Mouse (Mus musculus) hindbrain, embryonic 11.5 days (tissue): Measurements from ENCODE around the gene 1700056E22Rik. TPM values are rescaled to one million over a fixed set of nuclear protein-coding genes. Genes with fewer than 3 reads are reported as not detected.

Experiments
- ATAC-seq: fragments of 200-750 bp; cut with Nextera tagmentation; 2 replicates; pipeline ENCODE4 v1.8.0; 2017; ENCODE audit warnings: mild to moderate bottlenecking, moderate TSS enrichment, moderate library complexity; ENCODE audit not compliant: low FRiP score
- DNase-seq: peaks from one replicate; pipeline ENCODE4 v3.0.0-alpha.2; 2015; ENCODE audit warnings: low spot score
- H3K27ac ChIP-seq: fragments of 300-500 bp; sonication (generic); 2 replicates; pipeline ENCODE4 v1.5.1; 2014; ENCODE audit warnings: mild to moderate bottlenecking, low read depth, low read length
- H3K27me3 ChIP-seq: fragments of 300-500 bp; sonication (generic); 2 replicates; pipeline ENCODE4 v1.6.1; 2014; ENCODE audit warnings: mild to moderate bottlenecking, low read length, moderate library complexity, mixed read lengths; ENCODE audit not compliant: control insufficient read depth, insufficient read depth
- H3K36me3 ChIP-seq: fragments of 300-500 bp; sonication (generic); 2 replicates; pipeline ENCODE4 v1.6.1; 2014; ENCODE audit warnings: mild to moderate bottlenecking, low read length, moderate library complexity, mixed read lengths; ENCODE audit not compliant: control insufficient read depth, insufficient read depth
- H3K4me1 ChIP-seq: fragments of 300-500 bp; sonication (generic); replicated peaks from 2 replicates; pipeline ENCODE4 v1.6.1; 2014; ENCODE audit warnings: low read length, mixed read lengths; ENCODE audit not compliant: control insufficient read depth, insufficient read depth
- H3K4me2 ChIP-seq: fragments of 300-500 bp; sonication (generic); replicated peaks from 2 replicates; pipeline ENCODE4 v1.6.1; 2014; ENCODE audit warnings: mild to moderate bottlenecking, low read depth, low read length
- H3K4me3 ChIP-seq: fragments of 300-500 bp; sonication (generic); 2 replicates; pipeline ENCODE4 v1.5.1; 2014; ENCODE audit warnings: low read depth, low read length
- H3K9ac ChIP-seq: fragments of 300-500 bp; sonication (generic); 2 replicates; pipeline ENCODE4 v1.6.1; 2014; ENCODE audit warnings: low read depth, low read length
- H3K9me3 ChIP-seq: fragments of 300-500 bp; sonication (generic); 2 replicates; pipeline ENCODE4 v1.6.1; 2016; ENCODE audit warnings: low read length; ENCODE audit not compliant: control insufficient read depth
- WGBS: fragments of 180-500 bp; shearing (Covaris S2); extraction: QIAGEN DNeasy Blood & Tissue Kit; methylation state at CpG from one replicate; pipeline ENCODE4 v1.1.7; 2014; 5-methylcytosine and 5-hydroxymethylcytosine counted together
- polyA plus RNA-seq: library from polyadenylated mRNA; unstranded; fragments of >200 nt; fragmentation: Nextera tagmentation; extraction: Ambion mirVana; gene quantifications from 2 replicates; pipeline ENCODE4 v1.2.1, GENCODE M21; 2014

1700056E22Rik gene
- 1.9 and 2.2 TPM in 2 replicates for polyA plus RNA-seq

GRCm38 (mm10) chr1:184034011-184034557, at the start of gene 1700056E22Rik:
Gene 1700056E22Rik (minus strand): TSS chr1:184034301.
- ATAC-seq: peak; percentile 99
- H3K9me3 ChIP-seq: no peaks in the 10 kb centered on the region
- under 1% methylated on average over 38 of the region's 38 CpGs for WGBS
- no peaks in the 10 kb centered on the region for H3K36me3 ChIP-seq
- H3K4me3 ChIP-seq: peak within 1 kb of the TSS; percentile 58
- peak within 1 kb of the TSS; percentile 97 for H3K27ac ChIP-seq
- H3K9ac ChIP-seq: peak within 1 kb of the TSS; percentile 91
- DNase-seq: peak; percentile 98
- H3K4me2 ChIP-seq: peak within 1 kb of the TSS; percentile 90
- no peaks in the 10 kb centered on the region for H3K27me3 ChIP-seq
- H3K4me1 ChIP-seq: no peaks in the 10 kb centered on the region; the same call in 1 of the 2 replicates

GRCm38 (mm10) chr1:184083166-184083565, 49.1 kb upstream of the 1700056E22Rik start:
- no peaks in the 10 kb centered on the region for H3K9me3 ChIP-seq
- DNase-seq (no peak), ATAC-seq (no peak)
- no peaks in the 10 kb centered on the region for H3K36me3 ChIP-seq
- no peak overlapping the region for H3K9ac ChIP-seq
- H3K27me3 ChIP-seq: no peaks in the 10 kb centered on the region
- no peaks in the 10 kb centered on the region for H3K4me1 ChIP-seq
- 89% methylated on average over 7 of the region's 7 CpGs for WGBS
- no peak overlapping the region for H3K4me2 ChIP-seq
- no peak overlapping the region for H3K4me3 ChIP-seq
- H3K27ac ChIP-seq: no peak overlapping the region

DNA sequence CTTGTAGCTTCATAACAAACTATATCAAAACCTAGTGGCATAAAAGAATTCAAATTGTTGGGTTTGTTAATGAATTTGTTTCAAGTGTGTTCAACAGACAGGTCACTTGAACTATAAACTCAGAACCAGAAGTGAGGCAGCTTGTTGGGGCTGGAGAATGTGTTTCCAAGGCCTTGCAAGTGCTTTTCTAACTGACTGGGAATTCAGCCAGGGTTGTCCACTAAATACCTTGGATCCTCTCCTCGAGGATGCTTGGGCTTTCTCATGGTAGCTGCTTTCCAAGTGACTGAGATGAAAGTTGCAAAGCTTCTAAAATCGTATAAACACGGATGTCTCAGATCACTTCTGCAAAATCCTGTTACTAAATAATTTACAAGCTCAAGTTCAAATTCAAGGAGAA, 48.6 kb upstream of the 1700056E22Rik start:
- no peak overlapping the region for H3K4me2 ChIP-seq
- no peak overlapping the region for H3K4me3 ChIP-seq
- H3K27me3 ChIP-seq: no peaks in the 10 kb centered on the region
- no peak overlapping the region for H3K27ac ChIP-seq
- no peaks in the 10 kb centered on the region for H3K36me3 ChIP-seq
- no peaks in the 10 kb centered on the region for H3K4me1 ChIP-seq
- H3K9me3 ChIP-seq: no peaks in the 10 kb centered on the region
- ATAC-seq: no peak
- 88% methylated on average over 3 of the region's 3 CpGs for WGBS
- no peak for DNase-seq
- no peak overlapping the region for H3K9ac ChIP-seq

GRCm38 (mm10) chr1:184079304-184079703, 45.2 kb upstream of the 1700056E22Rik start:
- no peak for DNase-seq
- no peak for ATAC-seq
- no peaks in the 10 kb centered on the region for H3K36me3 ChIP-seq
- H3K4me2 ChIP-seq: no peak overlapping the region
- no peak overlapping the region for H3K27ac ChIP-seq
- H3K4me3 ChIP-seq: no peak overlapping the region
- H3K4me1 ChIP-seq: no peaks in the 10 kb centered on the region
- H3K9ac ChIP-seq: no peak overlapping the region
- no peaks in the 10 kb centered on the region for H3K9me3 ChIP-seq
- 87% methylated on average over 3 of the region's 3 CpGs for WGBS
- no peaks in the 10 kb centered on the region for H3K27me3 ChIP-seq

DNA sequence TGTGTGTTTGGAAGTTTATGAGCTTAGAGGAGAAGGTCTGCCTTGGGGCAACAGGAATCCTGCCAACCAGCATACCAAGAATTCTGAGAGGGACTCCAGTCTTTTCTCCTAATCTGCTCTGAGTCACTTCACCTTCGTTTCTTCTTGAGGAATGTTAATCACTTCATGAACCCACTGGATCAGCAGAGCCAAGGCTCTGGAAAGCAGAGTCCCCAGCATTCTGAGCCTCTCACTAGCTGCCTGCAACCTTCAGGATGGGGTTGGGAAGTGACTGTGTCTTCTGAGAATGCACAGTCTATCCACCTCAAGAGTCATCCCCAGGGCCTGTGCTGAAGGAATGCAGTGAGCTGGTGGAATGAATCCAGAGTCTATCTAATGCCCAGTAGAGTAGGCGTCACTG, 42.7 kb upstream of the 1700056E22Rik start:
- H3K9me3 ChIP-seq: no peaks in the 10 kb centered on the region
- no peak overlapping the region for H3K9ac ChIP-seq
- no peak overlapping the region for H3K4me3 ChIP-seq
- no peak overlapping the region for H3K27ac ChIP-seq
- DNase-seq: no peak
- H3K4me1 ChIP-seq: no peaks in the 10 kb centered on the region
- 0 out of 2 replicates have a peak, but pooled peaks cover 2% of the 10 kb centered on the region for H3K36me3 ChIP-seq
- no peak overlapping the region for H3K4me2 ChIP-seq
- 71% methylated on average over 2 of the region's 2 CpGs for WGBS
- no peaks in the 10 kb centered on the region for H3K27me3 ChIP-seq
- no peak for ATAC-seq

GRCm38 (mm10) chr1:184076065-184076464, 42.0 kb upstream of the 1700056E22Rik start:
- 91% methylated on average over 6 of the region's 6 CpGs for WGBS

DNA sequence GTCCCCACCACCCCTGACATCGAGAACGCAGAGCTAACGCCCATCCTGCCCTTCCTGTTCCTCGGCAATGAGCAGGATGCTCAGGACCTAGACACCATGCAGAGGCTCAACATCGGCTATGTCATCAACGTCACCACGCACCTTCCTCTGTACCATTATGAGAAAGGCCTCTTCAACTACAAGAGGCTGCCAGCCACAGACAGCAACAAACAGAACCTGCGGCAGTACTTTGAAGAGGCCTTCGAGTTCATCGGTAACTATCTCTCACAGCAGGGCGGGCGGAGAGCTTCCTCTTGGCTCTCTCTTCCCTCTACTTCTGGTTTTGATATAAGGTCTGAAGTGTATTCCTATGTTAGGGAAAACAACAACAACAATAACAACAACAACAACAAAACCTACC, 34.9 kb upstream of the 1700056E22Rik start:
- Histone ChIP-seq H3K27me3 (no peaks in the 10 kb centered on the region), H3K36me3 (no peaks in the 10 kb centered on the region), H3K4me2 (no peak overlapping the region), H3K9me3 (no peaks in the 10 kb centered on the region), H3K4me3 (no peak overlapping the region), H3K4me1 (no peaks in the 10 kb centered on the region), H3K27ac (no peak overlapping the region), H3K9ac (no peak overlapping the region)
- no peak for ATAC-seq
- no peak for DNase-seq
- WGBS: 95% methylated on average over 12 of the region's 12 CpGs

More at GRCm38 (mm10) chr1:184076065-184076464, 42.0 kb upstream of the 1700056E22Rik start:
- Histone ChIP-seq H3K9ac (no peak overlapping the region), H3K27ac (no peak overlapping the region), H3K36me3 (0 out of 2 replicates have a peak, but pooled peaks cover 2% of the 10 kb centered on the region), H3K4me3 (no peak overlapping the region), H3K9me3 (no peaks in the 10 kb centered on the region), H3K27me3 (no peaks in the 10 kb centered on the region), H3K4me1 (no peaks in the 10 kb centered on the region), H3K4me2 (no peak overlapping the region)
- no peak for ATAC-seq
- DNase-seq: no peak

- Histone ChIP-seq H3K4me1 (no peaks in the 10 kb centered on the region), H3K27me3 (no peaks in the 10 kb centered on the region), H3K4me3 (no peak overlapping the region), H3K36me3 (no peaks in the 10 kb centered on the region), H3K27ac (no peak overlapping the region), H3K9ac (no peak overlapping the region), H3K4me2 (no peak overlapping the region), H3K9me3 (no peaks in the 10 kb centered on the region)
- DNase-seq: no peak
- no peak for ATAC-seq
- 95% methylated on average over 18 of the region's 18 CpGs for WGBS
These were observed 33.8 kb upstream of the 1700056E22Rik start for GRCm38 (mm10) chr1:184067704-184068558.
